Mouse (Mus musculus): ENCODE data around the gene Rgs2.

Rgs2 gene

GRCm38 (mm10) chr1:143982765-143983312 is 21.1 kb downstream of the Rgs2 start:
- DNase-seq (ENCODE audit: low spot score) = no peak

- no peak for DNase-seq (ENCODE audit: low spot score)
Measured at GRCm38 (mm10) chr1:143982085-143982764, 21.7 kb downstream of the Rgs2 start.

- no peak for DNase-seq (ENCODE audit: low spot score)
Measured at GRCm38 (mm10) chr1:143980811-143981210, 23.1 kb downstream of the Rgs2 start.

GRCm38 (mm10) chr1:143974637-143975036 is 29.3 kb downstream of the Rgs2 start:
- no peak for DNase-seq (ENCODE audit: low spot score)

- DNase-seq (ENCODE audit: low spot score) = no peak
Measured at GRCm38 (mm10) chr1:143962301-143962700, 41.7 kb downstream of the Rgs2 start.

GRCm38 (mm10) chr1:143960340-143960739 is 43.6 kb downstream of the Rgs2 start:
- DNase-seq (ENCODE audit: low spot score) = no peak

- no peak for DNase-seq (ENCODE audit: low spot score)
Measured at GRCm38 (mm10) chr1:143956090-143956489, 47.9 kb downstream of the Rgs2 start.

- no peak for DNase-seq (ENCODE audit: low spot score)
Measured at GRCm38 (mm10) chr1:143952841-143953240, 51.1 kb downstream of the Rgs2 start.

All from ovary, postnatal 10 days (tissue).